Mouse (Mus musculus) heart, postnatal 0 days (tissue): Measurements from ENCODE around the gene Supt6.

Experiments used
- CTCF ChIP-seq: IDR thresholded peaks from 2 replicates; pipeline ENCODE4 v1.5.1; 2016; ENCODE audit warnings: antibody characterized with exemption, control low read depth, low read depth
- EP300 ChIP-seq: IDR thresholded peaks from 2 replicates; pipeline ENCODE4 v1.6.1; 2016; ENCODE audit warnings: antibody characterized with exemption, low read depth

DNA sequence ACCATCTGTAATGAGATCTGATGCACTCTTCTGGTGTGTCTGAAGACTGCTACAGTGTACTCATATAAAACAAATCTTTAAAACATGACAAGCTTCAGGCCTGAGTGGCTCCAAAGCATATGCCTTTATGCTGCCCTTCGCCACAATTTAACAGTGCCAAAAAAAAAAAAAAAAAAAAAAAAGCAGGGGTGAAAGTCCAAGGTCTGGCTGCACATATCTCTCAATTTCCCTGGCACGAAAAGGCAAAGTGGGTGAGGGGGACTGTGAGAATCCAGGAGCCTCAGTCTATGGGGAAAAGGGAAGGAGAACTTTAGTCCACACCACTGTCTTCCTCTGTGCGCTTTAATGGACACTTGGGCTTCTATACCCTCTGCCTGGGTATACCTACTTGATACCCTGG lies 43.4 kb downstream of the Supt6 start:
- TF ChIP-seq CTCF (no peak), EP300 (no peak)
